Mouse (Mus musculus): ENCODE results near the gene Sacm1l. TPM values are rescaled to one million over a fixed set of nuclear protein-coding genes. Genes with fewer than 3 reads are reported as not detected.

The Sacm1l gene
- polyA plus RNA-seq, 1 experiment from 2014 or later, result 52.3 TPM

DNA sequence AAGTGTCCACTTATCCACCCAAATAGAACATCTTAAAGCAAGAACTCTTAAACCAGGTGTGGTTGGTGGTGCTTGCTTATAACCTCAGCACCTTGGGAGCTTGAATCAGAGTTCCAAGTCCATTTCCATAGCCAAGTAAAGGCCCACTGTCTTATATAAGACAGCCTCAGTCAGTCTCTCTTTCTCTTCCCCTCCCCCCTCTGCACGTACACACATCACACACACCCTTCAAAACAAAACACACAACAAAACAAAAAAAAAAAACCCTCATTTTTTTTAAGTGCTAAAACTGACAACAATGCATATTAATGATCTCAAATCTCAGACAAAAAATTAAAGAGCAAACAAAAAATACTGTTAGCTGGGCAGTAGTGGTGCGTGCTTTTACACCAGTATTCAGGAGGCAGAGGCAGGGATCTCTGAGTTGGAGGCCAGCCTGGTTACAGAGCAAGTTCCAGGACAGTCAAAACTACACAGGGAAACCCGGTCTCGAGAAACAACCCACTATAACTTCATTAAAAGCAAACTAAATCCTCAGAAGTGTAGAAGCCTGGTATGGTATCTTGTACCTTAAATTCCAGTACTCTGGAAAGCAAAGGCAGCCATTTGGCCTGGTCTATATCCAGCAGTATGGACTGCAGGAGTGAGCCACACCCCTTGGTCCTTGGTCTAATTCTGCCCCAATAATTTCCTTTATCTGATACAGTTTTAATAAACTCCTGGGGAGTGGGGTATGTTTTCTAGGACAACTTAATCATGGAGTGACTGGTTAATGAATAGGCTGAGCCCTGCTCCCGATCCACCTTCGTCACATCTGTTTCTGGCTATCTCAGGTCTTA is 1.3 kb upstream of the Sacm1l start:
- Histone ChIP-seq H3K36me3 (no peaks in the 10 kb centered on the region), H3K27ac (peak overlapping the region; percentile 94), H3K9me3 (no peaks in the 10 kb centered on the region), H3K4me2 (peak overlapping the region; percentile 62), H3K4me1 (peaks cover 12% of the 10 kb centered on the region; the same call in 1 of the 2 replicates), H3K9ac (peak overlapping the region; percentile 43), H3K4me3 (replicated peaks) (peak overlapping the region; percentile 98), H3K27me3 (replicated peaks) (no peaks in the 10 kb centered on the region)
- WGBS, result 26% methylated on average over 6 of the region's 6 CpGs
- ATAC-seq (ENCODE audit: insufficient read depth, low FRiP score, low read depth), result no peak

DNA sequence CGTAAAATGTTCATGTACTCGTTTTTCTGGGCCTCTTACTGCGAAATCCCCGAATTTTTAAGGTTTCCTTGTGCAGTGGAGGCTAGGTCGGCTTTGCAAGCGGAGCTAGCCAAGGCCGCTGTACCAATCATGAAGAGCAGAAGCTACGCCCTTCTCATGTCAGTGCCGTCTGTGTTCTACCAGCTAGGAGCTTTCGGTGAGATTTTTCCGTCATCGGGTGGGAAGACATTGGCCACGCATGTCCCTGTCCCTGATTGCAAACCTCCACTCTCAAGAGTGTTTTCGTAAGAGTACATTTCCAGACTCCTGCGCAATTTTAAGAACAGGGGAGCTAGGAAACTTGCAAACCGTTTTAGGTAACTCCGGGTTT is 648 bp upstream of the Sacm1l start:
- Histone ChIP-seq H3K4me3 (replicated peaks) (peak overlapping the region; percentile 98), H3K4me2 (peak overlapping the region; percentile 62), H3K9ac (peak overlapping the region; percentile 43), H3K9me3 (no peaks in the 10 kb centered on the region), H3K36me3 (no peaks in the 10 kb centered on the region), H3K27me3 (replicated peaks) (no peaks in the 10 kb centered on the region), H3K27ac (peak overlapping the region; percentile 94), H3K4me1 (peaks cover 12% of the 10 kb centered on the region; the same call in 1 of the 2 replicates)
- 1% methylated on average over 17 of the region's 17 CpGs for WGBS
- ATAC-seq (ENCODE audit: insufficient read depth, low FRiP score, low read depth), result peak; percentile 23

DNA sequence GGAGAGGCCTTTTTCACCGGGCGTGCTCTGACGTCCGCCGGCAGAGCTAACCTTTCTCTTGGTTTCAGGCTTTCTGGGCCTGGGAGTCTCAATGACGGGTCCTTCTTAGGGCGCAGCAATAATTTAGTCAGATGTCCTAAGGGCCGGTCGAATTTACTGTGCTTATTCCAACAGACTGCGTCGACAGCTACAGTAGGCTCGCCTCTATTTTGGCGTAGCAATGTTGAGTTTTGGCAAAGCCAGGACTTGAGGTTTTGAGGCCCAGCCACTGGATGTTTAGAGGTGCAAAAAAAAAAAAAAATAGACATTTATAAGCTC is 558 bp downstream of the Sacm1l start:
- Histone ChIP-seq H3K4me1 (peaks cover 12% of the 10 kb centered on the region; the same call in 1 of the 2 replicates), H3K27me3 (replicated peaks) (no peaks in the 10 kb centered on the region), H3K4me2 (peak overlapping the region; percentile 59), H3K4me3 (replicated peaks) (peak overlapping the region; percentile 98), H3K9ac (peak overlapping the region; percentile 92), H3K9me3 (no peaks in the 10 kb centered on the region), H3K36me3 (no peaks in the 10 kb centered on the region), H3K27ac (peak overlapping the region; percentile 95)
- ATAC-seq (ENCODE audit: insufficient read depth, low FRiP score, low read depth), result no peak
- WGBS, result under 1% methylated on average over 13 of the region's 13 CpGs

DNA sequence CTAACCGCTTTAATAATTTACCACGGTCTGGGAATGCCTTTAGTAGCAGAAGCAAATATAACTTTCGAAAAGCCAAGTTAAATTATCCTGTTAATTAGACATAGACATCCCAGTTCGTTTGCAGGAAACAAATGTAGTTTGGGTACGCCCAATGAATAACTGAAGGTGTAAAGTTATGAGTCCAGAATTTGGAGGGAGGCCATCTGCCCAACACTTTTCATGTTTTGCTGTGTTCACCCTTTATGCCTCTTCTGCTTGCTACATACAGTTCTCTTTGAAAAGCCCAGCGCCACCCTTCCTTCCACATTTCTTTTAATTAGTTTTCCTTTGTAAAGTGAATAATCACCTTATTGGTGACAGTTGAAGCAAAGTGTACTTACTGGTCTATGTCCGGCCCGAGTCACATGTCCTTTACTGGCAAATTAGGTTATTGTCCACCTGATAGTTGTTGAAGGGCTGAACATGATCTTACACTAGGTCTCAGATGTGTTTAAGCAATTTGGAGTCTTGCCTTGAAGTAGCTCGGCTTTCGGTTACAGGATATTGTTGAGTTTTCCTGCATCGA is 1.1 kb downstream of the Sacm1l start:
- ATAC-seq (ENCODE audit: insufficient read depth, low FRiP score, low read depth), result no peak
- H3K4me2 ChIP-seq, result peak overlapping the region; percentile 59
- H3K27ac ChIP-seq, result peak overlapping the region; percentile 95
- peak overlapping the region; percentile 92 for H3K9ac ChIP-seq
- H3K4me1 ChIP-seq, result peaks cover 12% of the 10 kb centered on the region; the same call in 1 of the 2 replicates
- 32% methylated on average over 11 of the region's 11 CpGs for WGBS
- H3K27me3 ChIP-seq (replicated peaks), result no peaks in the 10 kb centered on the region
- no peaks in the 10 kb centered on the region for H3K9me3 ChIP-seq
- no peaks in the 10 kb centered on the region for H3K36me3 ChIP-seq
- peak overlapping the region; percentile 98 for H3K4me3 ChIP-seq (replicated peaks)

DNA sequence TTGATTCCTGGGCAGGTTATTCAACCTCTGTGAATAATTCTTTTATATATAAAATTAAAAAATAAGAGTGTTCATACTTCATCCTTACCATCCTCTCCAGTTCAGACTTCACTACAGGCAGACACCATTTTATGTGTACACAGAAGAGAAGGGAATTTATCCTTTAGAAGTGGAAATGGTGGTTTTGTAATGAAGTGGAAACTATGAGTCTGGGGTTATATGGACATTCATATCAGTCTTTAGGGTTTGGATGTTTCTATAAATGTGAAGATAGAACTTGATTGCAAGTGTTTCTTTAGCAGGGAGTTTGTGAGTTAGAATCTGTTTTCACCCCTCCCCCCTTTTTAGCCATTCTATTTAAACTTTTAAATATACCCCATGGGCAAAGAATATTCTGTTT is 1.7 kb downstream of the Sacm1l start:
- Histone ChIP-seq H3K9ac (peak overlapping the region; percentile 92; the same call in 1 of the 2 replicates), H3K9me3 (no peaks in the 10 kb centered on the region), H3K4me3 (replicated peaks) (peak overlapping the region; percentile 98; the same call in 1 of the 2 replicates), H3K27ac (no peak overlapping the region), H3K27me3 (replicated peaks) (no peaks in the 10 kb centered on the region), H3K36me3 (no peaks in the 10 kb centered on the region), H3K4me1 (peaks cover 12% of the 10 kb centered on the region; the same call in 1 of the 2 replicates), H3K4me2 (peak overlapping the region; percentile 59)
- ATAC-seq (ENCODE audit: insufficient read depth, low FRiP score, low read depth), result no peak

DNA sequence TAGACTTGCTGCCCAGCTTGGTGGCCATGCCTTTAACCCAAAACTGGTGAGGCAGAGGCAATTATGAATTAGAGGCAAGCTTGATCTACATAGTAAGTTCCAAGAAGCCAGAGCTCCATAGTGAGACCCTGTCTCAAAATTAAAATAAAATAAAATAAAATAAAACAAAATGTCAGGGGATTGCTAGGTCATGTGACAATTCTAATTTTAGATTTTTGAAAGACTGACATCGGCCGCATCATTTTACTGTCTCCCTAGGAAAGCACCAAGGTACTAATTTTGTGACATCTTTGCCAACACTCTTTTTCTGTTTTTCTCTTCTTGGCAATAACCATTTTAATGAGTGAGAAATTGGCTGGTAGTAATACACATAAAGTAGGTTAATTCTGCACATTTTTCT is 7.1 kb downstream of the Sacm1l start:
- Histone ChIP-seq H3K4me3 (replicated peaks) (no peak overlapping the region), H3K4me1 (0 out of 2 replicates have a peak, but pooled peaks cover 1% of the 10 kb centered on the region), H3K9ac (no peak overlapping the region), H3K36me3 (no peaks in the 10 kb centered on the region), H3K27me3 (replicated peaks) (no peaks in the 10 kb centered on the region), H3K4me2 (no peak overlapping the region), H3K27ac (no peak overlapping the region), H3K9me3 (no peaks in the 10 kb centered on the region)
- 98% methylated on average over 2 of the region's 2 CpGs for WGBS
- ATAC-seq (ENCODE audit: insufficient read depth, low FRiP score, low read depth), result no peak

DNA sequence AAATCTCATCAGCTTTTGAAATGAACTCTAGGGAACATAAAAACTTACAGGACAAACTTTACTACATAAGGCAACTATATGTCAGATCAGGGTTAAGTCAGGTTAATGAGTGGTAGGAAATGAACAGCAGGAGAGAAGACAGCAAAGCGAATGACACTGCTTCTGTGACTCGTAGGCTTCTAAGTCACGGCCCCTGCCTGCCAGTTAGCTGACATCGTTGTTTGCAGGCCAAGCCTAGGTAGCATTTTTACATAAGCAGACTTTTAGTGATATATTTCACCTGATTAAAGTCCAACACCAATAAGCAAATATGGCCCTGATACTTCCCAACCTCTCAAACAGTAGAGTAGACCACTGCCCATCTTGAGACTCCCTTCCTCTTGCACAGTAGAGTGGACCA is 8.6 kb downstream of the Sacm1l start:
- no peak for ATAC-seq (ENCODE audit: insufficient read depth, low FRiP score, low read depth)

DNA sequence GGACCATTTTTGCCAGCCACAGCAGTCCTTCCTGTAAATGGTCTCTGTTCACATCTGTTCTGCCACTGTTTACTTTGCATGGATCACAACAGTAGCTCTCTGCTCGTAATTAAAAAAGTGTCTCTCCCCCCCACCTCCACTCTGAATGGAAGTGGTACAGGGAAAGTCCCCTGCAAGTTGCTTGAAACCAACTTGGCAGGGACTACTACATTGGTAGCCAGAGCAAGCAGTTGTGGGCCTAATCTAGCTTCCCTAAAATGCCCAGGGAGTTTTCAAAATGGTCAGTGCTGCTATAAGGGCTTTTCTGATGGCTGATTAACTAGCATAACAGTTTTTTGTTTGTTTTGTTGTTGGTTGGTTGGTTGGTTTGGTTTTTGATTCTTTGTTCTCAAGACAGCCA is 9.5 kb downstream of the Sacm1l start:
- no peak for ATAC-seq (ENCODE audit: insufficient read depth, low FRiP score, low read depth)
- Histone ChIP-seq H3K4me3 (replicated peaks) (no peak overlapping the region), H3K4me1 (no peaks in the 10 kb centered on the region)

More for the DNA sequence above, 8.6 kb downstream of the Sacm1l start:
- H3K4me2 ChIP-seq, result no peak overlapping the region
- no peak overlapping the region for H3K27ac ChIP-seq
- no peak overlapping the region for H3K4me3 ChIP-seq (replicated peaks)
- H3K36me3 ChIP-seq, result no peaks in the 10 kb centered on the region
- no peak overlapping the region for H3K9ac ChIP-seq
- no peaks in the 10 kb centered on the region for H3K4me1 ChIP-seq
- H3K9me3 ChIP-seq, result no peaks in the 10 kb centered on the region
- WGBS, result 63% methylated on average over 4 of the region's 4 CpGs
- no peaks in the 10 kb centered on the region for H3K27me3 ChIP-seq (replicated peaks)

DNA sequence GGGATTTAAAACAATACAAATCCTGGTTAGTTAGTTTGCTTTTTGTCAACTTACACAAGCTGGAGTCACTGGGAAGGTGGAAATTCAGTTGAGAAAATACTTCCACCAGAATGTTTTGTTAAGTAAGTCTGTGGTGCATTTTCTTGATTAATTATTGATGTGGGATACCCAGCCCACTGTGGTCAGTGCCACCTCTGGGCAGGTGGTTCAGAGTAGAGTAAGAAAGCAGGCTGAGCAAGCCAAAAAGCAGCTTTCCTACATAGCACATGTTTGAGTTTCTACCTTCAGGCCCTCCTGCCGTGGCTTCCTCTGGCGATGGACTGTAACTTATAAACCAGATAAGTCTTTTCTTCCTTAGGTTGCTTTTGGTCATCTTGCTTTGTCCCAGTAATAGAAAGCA is 10.3 kb downstream of the Sacm1l start:
- Histone ChIP-seq H3K9me3 (no peaks in the 10 kb centered on the region), H3K27me3 (replicated peaks) (no peaks in the 10 kb centered on the region), H3K4me2 (no peak overlapping the region), H3K27ac (no peak overlapping the region), H3K4me3 (replicated peaks) (no peak overlapping the region), H3K9ac (no peak overlapping the region), H3K36me3 (0 out of 2 replicates have a peak, but pooled peaks cover 3% of the 10 kb centered on the region), H3K4me1 (no peaks in the 10 kb centered on the region)
- WGBS, result 77% methylated on average over 2 of the region's 2 CpGs
- no peak for ATAC-seq (ENCODE audit: insufficient read depth, low FRiP score, low read depth)

More for the DNA sequence above, 9.5 kb downstream of the Sacm1l start:
- no peaks in the 10 kb centered on the region for H3K27me3 ChIP-seq (replicated peaks)
- H3K4me2 ChIP-seq, result no peak overlapping the region
- 31% methylated on average over 1 of the region's 1 CpGs for WGBS
- no peak overlapping the region for H3K27ac ChIP-seq
- H3K36me3 ChIP-seq, result 0 out of 2 replicates have a peak, but pooled peaks cover 3% of the 10 kb centered on the region
- H3K9me3 ChIP-seq, result no peaks in the 10 kb centered on the region
- no peak overlapping the region for H3K9ac ChIP-seq

DNA sequence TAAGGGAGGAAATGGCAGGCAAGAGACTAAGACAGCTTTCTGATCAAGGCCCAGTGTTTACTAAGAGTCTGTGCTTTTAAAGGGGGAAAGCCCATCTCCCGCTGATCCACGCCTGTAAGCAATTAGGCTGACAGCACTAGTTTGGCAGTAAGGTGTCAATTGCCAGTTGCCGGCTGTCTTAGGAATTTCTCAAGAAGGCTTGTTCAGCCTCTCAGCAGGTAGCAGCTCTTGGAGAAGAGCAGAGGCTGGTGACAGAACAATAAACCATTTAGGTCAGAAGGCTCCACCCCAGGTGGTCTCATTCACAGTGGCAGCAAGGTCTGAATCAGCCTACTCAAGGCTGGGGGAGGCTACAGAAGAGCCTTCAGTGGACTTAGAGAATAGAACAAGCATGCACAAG is 25.0 kb downstream of the Sacm1l start:
- Histone ChIP-seq H3K4me2 (no peak overlapping the region), H3K27ac (no peak overlapping the region), H3K27me3 (replicated peaks) (no peaks in the 10 kb centered on the region), H3K36me3 (peaks cover 20% of the 10 kb centered on the region), H3K4me3 (replicated peaks) (no peak overlapping the region), H3K9me3 (no peaks in the 10 kb centered on the region), H3K4me1 (no peaks in the 10 kb centered on the region), H3K9ac (no peak overlapping the region)
- WGBS, result 56% methylated on average over 3 of the region's 3 CpGs
- ATAC-seq (ENCODE audit: insufficient read depth, low FRiP score, low read depth), result no peak

DNA sequence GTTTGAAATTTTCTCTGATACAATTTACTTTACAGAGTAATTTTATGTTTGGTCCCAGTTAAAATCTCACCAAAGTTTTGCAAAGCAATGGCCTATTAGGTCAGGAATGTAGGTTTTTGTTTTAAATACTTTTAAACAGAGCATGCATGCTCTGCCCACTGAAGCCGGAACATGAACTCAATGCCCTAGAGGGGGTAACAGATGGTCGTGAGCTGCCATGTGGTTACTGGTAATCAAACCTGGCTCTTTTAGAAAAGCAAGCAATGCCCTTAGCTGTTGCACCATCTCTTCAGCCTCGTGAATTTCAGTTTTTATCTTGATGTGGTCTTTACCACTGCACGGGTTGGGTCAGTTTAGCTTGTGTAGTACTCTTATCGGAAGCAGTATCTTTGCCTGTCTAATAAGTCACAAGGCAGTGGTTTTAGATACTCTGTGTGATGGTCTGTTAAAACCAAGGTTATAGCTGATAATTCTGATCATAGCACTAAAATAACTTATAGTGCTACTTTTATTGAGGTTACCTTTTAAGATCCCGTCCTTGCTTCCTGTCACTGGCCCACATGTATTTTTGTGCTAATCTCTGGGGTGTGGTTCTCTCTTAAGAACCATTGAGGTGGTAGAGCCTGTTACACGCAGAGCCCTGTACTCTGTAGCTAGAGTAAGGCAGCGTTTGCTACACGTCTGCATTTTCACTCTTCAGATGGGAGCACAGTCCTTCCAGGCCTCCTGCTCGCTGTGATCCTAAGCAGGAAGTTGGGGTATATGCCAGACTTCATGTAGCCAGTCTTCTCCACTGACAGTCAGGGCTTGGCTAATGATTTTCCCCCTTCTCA is 48.0 kb downstream of the Sacm1l start:
- 74% methylated on average over 10 of the region's 10 CpGs for WGBS
- Histone ChIP-seq H3K4me1 (no peaks in the 10 kb centered on the region), H3K9ac (no peak overlapping the region), H3K27ac (no peak overlapping the region), H3K9me3 (no peaks in the 10 kb centered on the region), H3K4me2 (no peak overlapping the region), H3K36me3 (peaks cover 7% of the 10 kb centered on the region; the same call in 1 of the 2 replicates), H3K4me3 (replicated peaks) (no peak overlapping the region), H3K27me3 (replicated peaks) (no peaks in the 10 kb centered on the region)
- no peak for ATAC-seq (ENCODE audit: insufficient read depth, low FRiP score, low read depth)
